Mouse (Mus musculus): ENCODE results near the gene Klra10. TPM values are rescaled to one million over a fixed set of nuclear protein-coding genes. Genes with fewer than 3 reads are reported as not detected.
"Not testable (repeated sequence)": the region's sequence is repeated elsewhere in the genome, so short reads cannot be mapped to it uniquely, and the experiment has no call there.

Gene Klra10
- not detected in 2 replicates for polyA plus RNA-seq (2012; rRNA removed)

GRCm38 (mm10) chr6:130281828-130282227 lies at the start of gene Klra10:
Gene Klra10, minus strand, starts transcription at chr6:130281928.
- DNase-seq (ENCODE audit: low read depth) = not testable (repeated sequence)

- peak; percentile 2 for DNase-seq (ENCODE audit: low read depth)
Measured at GRCm38 (mm10) chr6:130287984-130288649, 6.4 kb upstream of the Klra10 start.

GRCm38 (mm10) chr6:130255326-130255725 lies 26.4 kb downstream of the Klra10 start:
- no peak for DNase-seq (ENCODE audit: low read depth)

- DNase-seq (ENCODE audit: low read depth) = no peak
Measured at GRCm38 (mm10) chr6:130237536-130237935, 44.2 kb downstream of the Klra10 start.

- DNase-seq (ENCODE audit: low read depth) = no peak
Measured at GRCm38 (mm10) chr6:130236635-130237034, 45.1 kb downstream of the Klra10 start.

GRCm38 (mm10) chr6:130233222-130233621 lies 48.5 kb downstream of the Klra10 start, which contains the start of gene Klra7:
Gene Klra7, minus strand, starts transcription at chr6:130233322.
- DNase-seq (ENCODE audit: low read depth) = no peak

Other genes with a start within 250 kb of the Klra10 start
- not detected in 2 replicates for gene Klra4, start 214.7 kb downstream of the Klra10 start, polyA plus RNA-seq (2012; rRNA removed)
- not detected in 2 replicates for gene Klra8, start 152.0 kb downstream of the Klra10 start, polyA plus RNA-seq (2012; rRNA removed)
- gene Klra9, start 88.8 kb downstream of the Klra10 start, polyA plus RNA-seq (2012; rRNA removed) = not detected in 2 replicates
- gene Klra7, start 48.6 kb downstream of the Klra10 start, polyA plus RNA-seq (2012; rRNA removed) = not detected in 2 replicates
- gene Klra3, start 55.6 kb upstream of the Klra10 start, polyA plus RNA-seq (2012; rRNA removed) = not detected in 2 replicates
- not detected in 2 replicates for gene Klra1, start 104.9 kb upstream of the Klra10 start, polyA plus RNA-seq (2012; rRNA removed)